Mouse (Mus musculus) embryo, embryonic 11 days (tissue): ENCODE data around the gene Slc39a8.

Source experiments
- DNase-seq: peaks from one replicate; pipeline ENCODE4 v3.0.0-alpha.2; 2015

Gene Slc39a8

GRCm38 (mm10) chr3:135919305-135919704, 94.2 kb downstream of the Slc39a8 start:
- no peak for DNase-seq

- peak; percentile 12 for DNase-seq
Observed at GRCm38 (mm10) chr3:135926729-135927128, 101.7 kb downstream of the Slc39a8 start.

- DNase-seq, result peak; percentile 6
Observed at GRCm38 (mm10) chr3:135928184-135928583, 103.1 kb downstream of the Slc39a8 start.

GRCm38 (mm10) chr3:135937455-135937854, 112.4 kb downstream of the Slc39a8 start:
- no peak for DNase-seq
